Mouse (Mus musculus) forebrain, postnatal 0 days (tissue): ENCODE data around the gene Kbtbd12. TPM values are rescaled to one million over a fixed set of nuclear protein-coding genes. Genes with fewer than 3 reads are reported as not detected.

Source experiments
- ATAC-seq: fragments of 200-750 bp; cut with Nextera tagmentation; 2 replicates; pipeline ENCODE4 v1.8.0; 2017; ENCODE audit warnings: mild to moderate bottlenecking, moderate library complexity
- DNase-seq: peaks from one replicate; pipeline ENCODE4 v3.0.0-alpha.2; 2015
- H3K27ac ChIP-seq: fragments of 300-500 bp; sonication (generic); 2 replicates; pipeline ENCODE4 v1.5.1; 2014; ENCODE audit warnings: low read depth, mild to moderate bottlenecking, antibody characterized with exemption, low read length, moderate library complexity, mixed read lengths
- H3K27me3 ChIP-seq: fragments of 300-500 bp; sonication (generic); 2 replicates; pipeline ENCODE4 v1.6.1; 2014; ENCODE audit warnings: mild to moderate bottlenecking, low read length, mixed read lengths; ENCODE audit not compliant: insufficient read depth
- H3K36me3 ChIP-seq: fragments of 300-500 bp; sonication (generic); 2 replicates; pipeline ENCODE4 v1.6.1; 2014; ENCODE audit warnings: mild to moderate bottlenecking, moderate library complexity; ENCODE audit not compliant: insufficient read depth
- H3K4me1 ChIP-seq: fragments of 300-500 bp; sonication (generic); 2 replicates; pipeline ENCODE4 v1.6.1; 2014; ENCODE audit warnings: antibody characterized with exemption; ENCODE audit not compliant: insufficient read depth
- H3K4me2 ChIP-seq: fragments of 300-500 bp; sonication (generic); 2 replicates; pipeline ENCODE4 v1.6.1; 2014; ENCODE audit warnings: low read depth, mild to moderate bottlenecking, moderate library complexity
- H3K4me3 ChIP-seq: fragments of 300-500 bp; sonication (generic); 2 replicates; pipeline ENCODE4 v1.5.1; 2014; ENCODE audit warnings: low read depth, low read length, mixed read lengths
- H3K9ac ChIP-seq: fragments of 300-500 bp; sonication (generic); 2 replicates; pipeline ENCODE4 v1.6.1; 2014; ENCODE audit warnings: mild to moderate bottlenecking
- H3K9me3 ChIP-seq: fragments of 300-500 bp; sonication (generic); 2 replicates; pipeline ENCODE4 v1.6.1; 2016; ENCODE audit warnings: low read length
- CTCF ChIP-seq: sonication (generic); IDR thresholded peaks from 2 replicates; pipeline ENCODE4 v1.5.1; 2016; ENCODE audit warnings: antibody characterized with exemption, control low read depth, low read depth
- WGBS: fragments of 180-500 bp; shearing (Covaris S2); extraction: QIAGEN DNeasy Blood & Tissue Kit; methylation state at CpG from one replicate; pipeline ENCODE4 v1.1.7; 2014; 5-methylcytosine and 5-hydroxymethylcytosine counted together
- polyA plus RNA-seq: library from polyadenylated mRNA; unstranded; fragments of >200 nt; fragmentation: Nextera tagmentation; extraction: Ambion mirVana; gene quantifications from 2 replicates; pipeline ENCODE4 v1.2.1, GENCODE M21; 2015
- total RNA-seq: library from RNA; depleted of rRNA; stranded (reverse); fragments of >200 nt; gene quantifications from 2 replicates; pipeline ENCODE4 v1.2.3, GENCODE M21; 2014; rRNA removed

The Kbtbd12 gene
- total and polyA plus RNA-seq, 2 experiments from 2014 or later: 0.24 to 0.29 TPM

DNA sequence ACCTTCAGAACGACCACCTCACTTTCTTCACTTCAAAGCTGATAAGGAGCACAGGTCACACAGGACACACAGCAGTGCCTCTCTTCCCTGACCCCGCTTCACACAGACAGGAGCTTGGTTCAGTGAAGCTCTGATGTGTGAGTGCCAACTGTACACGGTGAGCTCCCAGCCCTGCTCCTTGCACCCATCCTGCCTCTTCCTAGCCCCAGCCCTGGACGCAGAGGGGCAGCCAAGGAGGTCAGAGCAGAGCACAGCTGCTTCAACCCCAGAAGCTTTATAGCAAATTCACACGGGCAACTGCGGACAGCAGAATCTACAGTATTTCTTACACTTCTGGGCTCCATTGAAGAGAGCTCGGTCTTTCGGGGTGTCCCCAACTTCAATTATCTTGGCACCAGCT, 123.8 kb downstream of the Kbtbd12 start:
- no peak overlapping the region for H3K9ac ChIP-seq
- H3K9me3 ChIP-seq: no peaks in the 10 kb centered on the region
- H3K4me2 ChIP-seq: no peak overlapping the region
- 93% methylated on average over 8 of the region's 8 CpGs for WGBS
- ATAC-seq: no peak
- TF ChIP-seq CTCF: no peak
- no peak overlapping the region for H3K27ac ChIP-seq
- no peaks in the 10 kb centered on the region for H3K4me1 ChIP-seq
- H3K36me3 ChIP-seq: peaks cover 58% of the 10 kb centered on the region
- H3K27me3 ChIP-seq: no peaks in the 10 kb centered on the region
- no peak for DNase-seq
- no peak overlapping the region for H3K4me3 ChIP-seq

- Histone ChIP-seq H3K9me3 (no peaks in the 10 kb centered on the region), H3K27ac (no peak overlapping the region), H3K4me3 (no peak overlapping the region), H3K36me3 (peaks cover 57% of the 10 kb centered on the region), H3K9ac (no peak overlapping the region), H3K27me3 (no peaks in the 10 kb centered on the region), H3K4me1 (peaks cover 5% of the 10 kb centered on the region; the same call in 1 of the 2 replicates), H3K4me2 (no peak overlapping the region)
- no peak for TF ChIP-seq CTCF
- 95% methylated on average over 4 of the region's 4 CpGs for WGBS
- ATAC-seq: no peak
- DNase-seq: no peak
Measured at GRCm38 (mm10) chr6:88503044-88503443, 134.7 kb downstream of the Kbtbd12 start.

- Histone ChIP-seq H3K27ac (no peak overlapping the region), H3K4me2 (no peak overlapping the region), H3K36me3 (peaks cover 55% of the 10 kb centered on the region), H3K9ac (no peak overlapping the region), H3K4me1 (peaks cover 5% of the 10 kb centered on the region; the same call in 1 of the 2 replicates), H3K4me3 (no peak overlapping the region), H3K9me3 (no peaks in the 10 kb centered on the region), H3K27me3 (no peaks in the 10 kb centered on the region)
- ATAC-seq (no peak), DNase-seq (no peak)
- 0 out of 2 replicates have a peak, but pooled peaks have one; percentile 9 for TF ChIP-seq CTCF
- 82% methylated on average over 13 of the region's 13 CpGs for WGBS
Measured at GRCm38 (mm10) chr6:88502030-88502970, 135.4 kb downstream of the Kbtbd12 start.

- H3K36me3 ChIP-seq: peaks cover 47% of the 10 kb centered on the region
Measured at GRCm38 (mm10) chr6:88500405-88500767, 137.4 kb downstream of the Kbtbd12 start.

GRCm38 (mm10) chr6:88499481-88500404, 138.0 kb downstream of the Kbtbd12 start:
- ATAC-seq (peak; percentile 88), DNase-seq (peak; percentile 86)
- Histone ChIP-seq H3K36me3 (peaks cover 40% of the 10 kb centered on the region), H3K4me3 (peak overlapping the region; percentile 51), H3K4me1 (peaks cover 5% of the 10 kb centered on the region; the same call in 1 of the 2 replicates), H3K27me3 (no peaks in the 10 kb centered on the region), H3K9me3 (no peaks in the 10 kb centered on the region), H3K27ac (peak overlapping the region; percentile 58; the same call in 1 of the 2 replicates), H3K9ac (peak overlapping the region; percentile 72), H3K4me2 (peak overlapping the region; percentile 89)
- 4% methylated on average over 74 of the region's 76 CpGs for WGBS
- TF ChIP-seq CTCF: peak; percentile 89

More at GRCm38 (mm10) chr6:88500405-88500767, 137.4 kb downstream of the Kbtbd12 start:
- Histone ChIP-seq H3K27me3 (no peaks in the 10 kb centered on the region), H3K9ac (peak overlapping the region; percentile 72; the same call in 1 of the 2 replicates), H3K4me2 (peak overlapping the region; percentile 89), H3K4me3 (peak overlapping the region; percentile 51), H3K4me1 (peaks cover 5% of the 10 kb centered on the region; the same call in 1 of the 2 replicates), H3K27ac (no peak overlapping the region), H3K9me3 (no peaks in the 10 kb centered on the region)
- no peak for DNase-seq
- 7% methylated on average over 3 of the region's 3 CpGs for WGBS
- ATAC-seq: peak; percentile 30
- no peak for TF ChIP-seq CTCF

Other genes with a start within 250 kb of the Kbtbd12 start
- gene Eefsec, start 191.4 kb downstream of the Kbtbd12 start, total RNA-seq: 20.1 and 22.9 TPM in 2 replicates
- gene Eefsec, start 191.4 kb downstream of the Kbtbd12 start, polyA plus RNA-seq: 26.1 and 28.4 TPM in 2 replicates
- 56.7 and 59.2 TPM in 2 replicates for gene Ruvbl1, start 172.5 kb downstream of the Kbtbd12 start, total RNA-seq
- 78.9 and 82.8 TPM in 2 replicates for gene Ruvbl1, start 172.5 kb downstream of the Kbtbd12 start, polyA plus RNA-seq
- gene Sec61a1, start 119.0 kb downstream of the Kbtbd12 start, total RNA-seq: 150 and 191 TPM in 2 replicates
- 118 and 125 TPM in 2 replicates for gene Sec61a1, start 119.0 kb downstream of the Kbtbd12 start, polyA plus RNA-seq
- gene Mgll, start 86.5 kb upstream of the Kbtbd12 start, total RNA-seq: 35.1 and 37.5 TPM in 2 replicates
- 48.7 and 60.7 TPM in 2 replicates for gene Mgll, start 86.5 kb upstream of the Kbtbd12 start, polyA plus RNA-seq
- gene Abtb1, start 204.0 kb upstream of the Kbtbd12 start, total RNA-seq: 37.0 and 50.5 TPM in 2 replicates
- 30.4 and 31.1 TPM in 2 replicates for gene Abtb1, start 204.0 kb upstream of the Kbtbd12 start, polyA plus RNA-seq
- 917 and 954 TPM in 2 replicates for gene Podxl2, start 237.1 kb upstream of the Kbtbd12 start, total RNA-seq
- 702 and 718 TPM in 2 replicates for gene Podxl2, start 237.1 kb upstream of the Kbtbd12 start, polyA plus RNA-seq